Mouse (Mus musculus): ENCODE data around the gene Cabp4.
"Not testable (repeated sequence)": the region's sequence is repeated elsewhere in the genome, so short reads cannot be mapped to it uniquely, and the experiment has no call there.

Gene Cabp4

DNA sequence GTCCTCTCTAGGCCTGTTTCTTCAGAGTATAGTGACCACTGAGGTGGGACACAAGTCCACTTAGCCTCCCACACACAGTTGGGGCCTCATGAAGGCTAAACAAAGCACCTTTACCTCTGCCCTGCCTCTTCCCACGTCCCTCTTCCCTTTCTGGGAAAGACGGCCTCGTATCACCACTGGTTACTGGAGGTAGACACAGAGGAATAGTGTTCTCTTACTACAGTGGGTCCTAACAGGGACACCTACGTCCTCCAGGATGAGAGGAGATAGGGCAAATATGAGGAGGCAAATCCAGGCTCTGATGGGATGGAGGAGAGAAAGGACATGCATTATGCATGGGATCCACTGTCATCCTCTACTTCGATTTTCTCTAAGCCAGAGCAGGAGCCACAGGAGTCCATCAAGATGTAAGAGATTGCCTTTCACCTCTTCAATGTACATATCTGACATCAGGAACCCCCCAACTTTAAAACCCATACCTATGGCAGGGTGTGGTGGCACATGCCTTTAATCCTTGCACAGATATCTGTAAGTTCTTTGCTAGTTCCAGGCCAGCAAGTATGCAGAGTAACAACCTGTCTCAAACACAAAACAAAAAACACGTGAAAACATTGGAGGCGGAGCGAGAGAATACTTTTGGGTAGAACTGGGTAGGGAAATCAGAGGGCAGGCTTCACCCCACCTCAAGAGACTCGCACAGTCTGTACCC is 4.1 kb upstream of the Cabp4 start:
- intact Hi-C loops (cut with DNase I): loop anchor here (2.0 kb wide), 1 partner anchor 21 kb away; no protein-coding TSS in a partner anchor

DNA sequence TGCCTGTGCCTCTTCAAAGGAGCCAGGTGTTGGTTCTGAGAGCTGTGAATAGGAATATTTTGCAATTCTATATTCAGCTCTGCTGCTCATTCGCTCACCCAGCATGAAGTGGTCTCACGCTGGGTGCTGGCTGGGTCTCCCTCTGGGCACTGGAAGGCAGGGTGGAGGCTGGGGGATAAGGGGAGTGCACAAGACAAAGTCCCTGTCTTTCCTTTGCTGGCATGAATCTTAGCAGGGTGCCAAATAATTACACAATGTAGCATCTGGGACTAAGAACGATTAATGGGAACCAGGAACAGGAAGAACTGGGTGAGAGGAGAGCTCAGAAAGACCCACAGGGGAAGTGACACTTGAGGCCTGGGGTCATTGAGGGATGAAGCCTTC is 3.2 kb upstream of the Cabp4 start:
- intact Hi-C loops (cut with DNase I): loop anchor here (2.0 kb wide), 1 partner anchor 20 kb away; no protein-coding TSS in a partner anchor

DNA sequence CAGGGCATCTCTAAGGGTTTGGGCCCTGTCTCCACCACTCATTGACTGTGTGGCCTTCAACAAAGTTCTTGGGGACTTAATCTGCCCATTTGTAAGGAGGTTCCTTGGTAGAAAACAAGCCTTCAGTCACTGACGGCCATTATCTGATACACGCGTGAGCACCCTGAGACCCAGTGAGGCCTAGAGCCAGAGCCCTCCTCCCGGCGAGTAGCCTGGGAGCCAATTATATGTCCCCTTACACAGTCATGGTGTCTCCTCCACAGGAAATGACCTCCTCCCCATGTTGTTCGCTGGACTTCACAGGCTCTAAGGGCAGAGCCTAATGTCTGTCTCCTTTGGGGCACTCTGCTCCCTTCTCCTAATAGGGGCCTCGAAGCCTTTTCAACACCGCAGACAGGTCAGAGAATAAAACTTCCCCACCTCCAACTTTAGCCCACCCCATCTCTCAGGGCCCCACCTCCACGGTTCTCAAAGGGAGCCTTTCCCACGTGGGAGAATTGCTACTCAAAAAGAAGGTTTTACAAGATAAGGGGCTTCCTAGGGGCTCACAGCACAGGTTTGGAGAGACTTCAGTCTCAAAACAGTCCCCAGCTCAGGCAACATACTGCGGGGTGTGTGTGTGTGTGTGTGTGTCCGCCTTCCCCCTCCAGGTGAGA is 2.7 kb upstream of the Cabp4 start:
- intact Hi-C loops (cut with DNase I): loop anchor here (2.0 kb wide), 1 partner anchor 20 kb away; no protein-coding TSS in a partner anchor

DNA sequence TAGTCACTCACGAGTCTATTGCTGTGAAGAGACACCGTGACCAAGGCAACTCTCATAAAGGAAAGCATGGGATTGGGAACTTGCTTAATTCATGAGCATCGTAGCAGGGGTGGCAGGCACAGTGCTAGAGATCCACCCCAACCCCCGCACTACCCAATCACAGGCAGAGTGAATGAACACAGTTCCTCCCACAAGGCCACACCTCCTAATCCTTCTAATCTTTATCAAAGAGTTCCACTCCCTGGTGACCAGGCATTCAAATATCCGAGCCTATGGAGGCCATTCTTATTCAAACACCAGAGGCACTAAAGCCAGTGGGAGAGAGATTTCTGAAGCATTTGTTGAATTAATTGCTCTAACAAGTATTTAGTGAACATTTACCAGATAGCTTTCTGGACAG is 2.1 kb upstream of the Cabp4 start:
- intact Hi-C loops (cut with DNase I): loop anchor here (2.0 kb wide), 1 partner anchor 19 kb away; no protein-coding TSS in a partner anchor

DNA sequence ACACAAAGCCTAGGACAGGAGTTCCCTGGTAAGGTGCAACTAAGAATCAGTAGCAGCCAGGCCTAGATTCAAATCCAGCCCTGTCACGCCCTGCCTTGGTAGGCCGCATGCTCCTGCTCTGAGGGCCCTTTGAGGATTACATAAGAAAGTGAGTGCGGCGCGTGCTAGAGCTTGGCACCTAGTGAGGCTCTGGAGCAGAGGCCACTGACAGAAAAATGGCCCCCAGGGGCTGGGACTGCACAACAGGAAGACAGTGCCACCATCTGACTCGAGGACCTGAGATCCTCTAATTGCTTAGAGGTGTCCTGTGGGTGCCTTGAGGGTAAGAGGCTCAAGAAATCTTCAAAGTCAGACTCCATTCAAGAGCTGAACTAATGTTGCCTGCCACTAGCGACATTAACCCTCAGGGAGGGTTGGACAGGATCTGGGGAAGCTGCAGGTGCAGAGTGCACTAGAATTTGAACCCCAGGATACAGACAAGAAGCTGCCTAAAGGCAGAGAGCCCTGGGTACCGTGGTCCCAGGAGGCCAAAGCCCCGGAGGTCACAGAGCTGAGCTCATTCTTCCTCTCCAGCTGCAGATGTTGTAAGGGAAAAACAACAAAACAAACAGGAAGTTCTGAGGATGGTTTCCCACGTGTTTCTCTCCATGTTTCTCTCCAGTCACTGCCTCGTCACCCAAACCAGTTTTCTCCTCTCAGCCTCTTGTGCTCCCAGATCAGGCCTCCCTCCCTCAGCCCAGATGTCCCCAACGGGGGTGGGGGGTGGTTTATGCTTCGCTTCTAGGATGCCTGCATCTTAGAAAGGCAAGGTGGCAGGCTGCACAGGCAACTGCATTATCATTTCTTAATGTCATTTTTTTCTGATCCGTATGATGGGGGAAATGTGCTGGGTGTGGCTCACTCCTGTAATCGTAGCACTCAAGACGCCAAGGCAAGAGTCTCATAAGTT is 991 bp upstream of the Cabp4 start:
- intact Hi-C loops (cut with DNase I): loop anchor here (5.0 kb wide), 1 partner anchor 43 kb away; no protein-coding TSS in a partner anchor

DNA sequence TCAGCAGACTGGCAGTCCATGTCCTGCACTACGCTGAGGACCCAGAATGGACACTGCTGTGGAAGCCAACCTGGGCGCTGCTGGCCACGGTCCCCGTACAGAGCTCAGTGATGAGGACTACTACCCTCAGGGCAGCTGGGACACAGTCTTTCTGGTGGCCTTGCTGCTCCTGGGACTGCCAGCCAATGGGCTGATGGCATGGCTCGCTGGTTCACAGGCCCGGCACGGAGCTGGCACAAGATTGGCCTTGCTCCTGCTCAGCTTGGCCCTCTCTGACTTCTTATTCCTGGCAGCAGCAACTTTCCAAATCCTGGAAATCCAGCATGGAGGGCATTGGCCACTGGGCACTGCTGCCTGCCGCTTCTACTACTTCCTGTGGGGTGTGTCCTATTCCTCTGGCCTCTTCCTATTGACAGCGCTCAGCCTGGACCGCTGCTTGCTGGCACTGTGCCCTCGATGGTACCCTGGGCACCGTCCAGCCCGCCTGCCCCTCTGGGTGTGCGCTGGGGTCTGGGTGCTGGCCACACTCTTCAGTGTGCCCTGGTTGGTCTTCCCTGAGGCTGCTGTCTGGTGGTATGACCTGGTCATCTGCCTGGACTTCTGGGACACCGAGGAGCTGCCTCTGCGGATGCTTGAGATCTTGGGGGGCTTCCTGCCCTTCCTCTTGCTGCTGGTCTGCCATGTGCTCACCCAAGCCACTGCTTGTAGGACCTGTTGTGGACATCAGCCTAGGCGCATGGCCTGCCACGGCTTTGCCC is 1.2 kb downstream of the Cabp4 start:
- intact Hi-C loops (cut with DNase I): loop anchor here (5.0 kb wide), 1 partner anchor 40 kb away; no protein-coding TSS in a partner anchor

DNA sequence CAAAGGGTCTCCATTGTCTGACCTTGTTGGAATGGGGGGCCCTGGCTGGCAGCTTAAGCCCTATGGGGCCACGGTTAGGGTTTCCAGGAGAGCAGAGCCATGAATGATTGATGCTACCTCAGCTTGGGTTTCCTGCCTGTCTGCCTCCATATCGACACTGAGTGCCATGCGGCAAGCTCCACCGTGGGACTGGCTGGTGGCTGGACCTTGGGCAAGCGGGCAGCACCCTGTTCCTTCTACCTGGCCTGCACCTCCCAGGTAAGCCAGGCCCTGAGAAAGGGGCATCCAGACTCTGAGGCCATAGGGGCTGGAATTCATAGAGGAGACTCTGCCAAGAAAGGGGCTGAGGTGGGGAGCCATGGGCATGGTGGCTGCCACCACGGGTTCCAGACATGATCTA is 3.7 kb downstream of the Cabp4 start:
- intact Hi-C loops (cut with DNase I): loop anchor here (5.0 kb wide), 1 partner anchor 38 kb away; no protein-coding TSS in a partner anchor

DNA sequence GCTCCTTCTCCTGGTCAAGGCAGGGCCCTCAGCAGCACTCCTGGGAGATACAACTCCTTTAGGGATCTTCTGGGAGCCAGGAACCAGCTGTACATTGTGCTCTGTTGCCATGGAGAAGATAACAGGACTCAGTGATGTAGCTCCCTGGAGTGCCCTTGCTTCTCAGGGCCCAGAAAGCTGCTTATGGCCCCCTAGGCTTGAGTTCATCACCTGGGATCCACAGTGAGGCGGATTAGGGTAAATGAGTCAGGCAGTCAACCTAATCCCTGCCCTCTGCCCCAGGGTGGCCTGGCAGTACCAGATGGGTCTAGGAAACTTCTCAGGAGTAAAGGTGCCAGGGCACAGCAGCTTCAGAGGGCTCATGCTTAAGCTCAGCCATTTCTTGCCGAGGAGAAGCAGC is 4.4 kb downstream of the Cabp4 start, which contains the start of gene Gpr152:
Gpr152 (plus strand) TSS at position 342 of the 400 bp plus-strand sequence.
- intact Hi-C loops (cut with DNase I): no loop called here

DNA sequence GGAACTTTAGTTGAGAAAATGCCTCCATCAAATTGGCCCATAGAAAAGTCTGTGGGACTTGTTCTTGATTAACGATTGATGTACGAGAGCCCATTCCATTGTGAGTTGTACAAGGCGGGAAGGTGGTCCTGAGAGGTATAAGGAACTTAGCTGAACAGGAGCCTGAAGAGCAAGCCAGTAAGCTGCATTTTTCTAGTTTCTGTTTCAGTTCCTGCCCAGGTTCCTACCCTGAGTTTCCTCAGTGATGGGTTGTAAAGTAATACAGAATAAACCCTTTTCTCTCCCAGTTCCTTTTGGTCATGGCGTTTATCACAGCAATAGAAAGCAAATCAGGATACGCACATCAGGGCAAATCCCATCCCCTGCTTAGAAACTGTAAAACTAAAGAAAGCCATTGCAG is 5.9 kb downstream of the Cabp4 start:
- intact Hi-C loops (cut with DNase I): no loop called here

DNA sequence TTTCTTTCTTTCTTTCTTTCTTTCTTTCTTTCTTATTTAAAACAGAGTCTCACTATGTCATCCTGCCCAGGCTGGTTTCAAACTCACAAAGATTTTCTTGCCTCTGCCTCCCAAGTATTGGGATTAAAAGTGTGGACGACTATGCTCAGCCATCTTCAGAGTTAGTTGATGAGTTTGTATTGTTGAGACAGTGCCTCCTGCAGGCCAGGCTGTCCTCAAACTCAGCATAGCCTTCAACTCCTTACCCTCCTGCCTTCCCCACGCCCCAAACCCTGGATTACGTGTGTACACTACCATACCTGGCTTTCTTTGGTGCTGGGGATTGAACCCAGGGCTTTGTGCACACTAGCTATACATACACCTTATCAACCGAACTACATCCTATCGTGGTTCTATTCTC is 7.4 kb downstream of the Cabp4 start:
- intact Hi-C loops (cut with DNase I): no loop called here

DNA sequence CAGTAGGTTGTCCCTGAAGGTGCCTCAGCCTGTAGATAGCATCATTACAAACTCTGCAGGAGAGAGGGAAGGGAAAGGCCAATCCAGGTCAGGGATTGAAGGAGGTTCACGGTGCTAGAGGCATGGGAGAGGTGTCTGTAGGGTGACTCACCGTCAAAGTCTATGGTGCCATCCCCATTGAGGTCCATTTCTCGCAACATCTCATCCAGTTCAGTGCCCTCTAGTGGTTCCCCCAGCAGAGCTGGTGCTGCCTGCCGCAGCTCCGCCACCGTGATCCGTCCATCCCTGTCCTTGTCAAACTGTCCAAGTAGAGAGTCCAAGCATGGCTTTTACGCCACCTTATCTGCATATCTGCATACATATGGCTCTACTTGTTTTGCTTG is 7.9 kb downstream of the Cabp4 start:
- intact Hi-C loops (cut with DNase I): not testable (repeated sequence)

DNA sequence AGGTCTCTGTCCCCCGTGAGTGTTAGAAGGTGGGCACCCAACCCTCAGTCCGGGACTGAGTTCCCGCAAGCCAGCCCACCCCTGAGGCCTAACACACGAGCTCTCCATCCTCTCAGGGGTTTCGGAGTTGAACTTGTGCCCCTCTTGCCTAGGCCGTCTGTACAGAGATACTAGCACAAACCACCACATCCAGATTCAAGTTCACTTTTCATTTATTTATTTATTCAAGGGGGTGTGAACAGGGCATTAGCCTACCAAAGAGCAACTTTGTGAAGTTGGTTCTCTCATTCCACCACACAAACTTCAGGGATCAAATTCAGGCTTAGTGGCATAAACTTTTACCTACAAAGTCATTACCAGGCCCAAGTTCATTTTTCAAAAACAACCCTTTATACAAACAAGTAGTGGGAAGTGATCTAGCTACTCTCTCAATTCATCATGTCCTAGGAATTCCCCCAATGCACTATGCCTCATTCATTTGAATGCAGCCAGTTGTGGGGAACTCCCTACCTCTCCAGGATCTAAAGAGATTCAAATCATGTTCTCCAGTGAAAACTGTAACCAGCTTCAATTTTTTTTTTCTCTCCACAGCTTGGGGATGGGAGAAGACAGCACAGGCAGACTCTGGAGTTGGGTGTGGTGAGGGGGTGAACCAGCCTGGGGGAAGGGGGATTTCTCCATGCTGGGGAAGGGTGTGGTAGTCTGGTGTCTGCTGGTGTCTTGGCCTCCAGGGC is 8.4 kb downstream of the Cabp4 start:
- intact Hi-C loops (cut with DNase I): not testable (repeated sequence)

DNA sequence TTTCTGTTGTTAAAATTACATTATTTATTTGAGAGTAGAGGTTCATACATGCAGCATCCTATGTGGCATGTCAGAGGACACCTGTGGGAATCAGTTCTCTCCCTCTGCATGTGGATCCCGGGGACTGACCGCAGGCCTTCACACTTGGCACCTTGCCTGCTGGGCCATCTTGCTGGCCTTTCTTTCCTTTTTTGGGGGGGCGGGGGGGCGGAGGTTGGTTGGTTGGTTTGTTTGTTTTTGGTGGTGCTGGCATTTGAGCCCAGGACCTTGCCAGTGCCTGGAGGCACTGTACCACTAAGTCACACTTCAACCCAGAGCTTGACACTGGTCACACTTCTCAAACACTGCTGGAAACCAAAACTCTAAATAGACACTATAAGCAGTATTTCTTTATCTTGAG is 9.5 kb downstream of the Cabp4 start:
- intact Hi-C loops (cut with DNase I): loop anchor here (5.0 kb wide), 1 partner anchor 37 kb away; the partner anchor contains the start of genes Cdk2ap2 and Pitpnm1

DNA sequence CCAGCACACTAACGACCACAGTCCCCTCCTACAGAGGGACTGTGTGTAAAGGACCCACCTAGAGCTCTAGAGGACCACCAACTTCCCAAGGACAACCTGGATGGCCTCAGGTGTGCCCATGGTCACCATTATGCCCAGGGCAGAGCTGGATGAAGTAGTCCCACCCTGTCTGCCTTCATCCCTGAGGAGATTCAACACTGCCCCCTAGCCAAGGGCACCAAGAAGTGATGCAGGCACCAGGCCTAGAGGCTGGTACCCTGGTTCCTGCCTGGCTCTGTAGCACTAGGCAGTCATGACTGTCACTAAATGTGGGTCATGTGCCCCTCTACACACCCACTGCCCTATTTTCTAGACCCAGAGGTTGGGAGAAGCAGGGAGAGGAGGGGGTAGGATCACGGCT is 12.1 kb downstream of the Cabp4 start:
- intact Hi-C loops (cut with DNase I): loop anchor here (5.0 kb wide), 1 partner anchor 34 kb away; the partner anchor contains the start of genes Cdk2ap2 and Pitpnm1

DNA sequence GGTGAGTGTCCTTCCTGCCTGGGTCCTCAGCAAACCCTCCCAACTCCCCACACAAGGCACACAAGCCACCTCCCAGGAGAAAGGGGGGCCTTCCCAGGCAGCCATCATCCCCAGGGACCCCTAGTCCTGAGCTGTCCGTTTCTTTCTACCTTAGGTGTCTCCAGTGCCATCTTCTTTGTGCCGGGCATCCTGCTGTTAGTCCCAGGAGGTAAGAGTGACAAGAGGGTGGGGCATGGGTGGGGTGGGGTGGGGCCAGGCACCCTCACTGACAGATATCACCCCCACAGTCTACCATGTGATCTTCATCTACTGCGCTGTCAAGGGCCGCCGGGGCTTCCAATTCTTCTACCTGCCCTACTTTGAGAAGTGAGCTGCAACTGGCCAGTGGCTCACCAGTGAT is 12.8 kb downstream of the Cabp4 start:
- intact Hi-C loops (cut with DNase I): loop anchor here (5.0 kb wide), 1 partner anchor 34 kb away; the partner anchor contains the start of genes Cdk2ap2 and Pitpnm1

DNA sequence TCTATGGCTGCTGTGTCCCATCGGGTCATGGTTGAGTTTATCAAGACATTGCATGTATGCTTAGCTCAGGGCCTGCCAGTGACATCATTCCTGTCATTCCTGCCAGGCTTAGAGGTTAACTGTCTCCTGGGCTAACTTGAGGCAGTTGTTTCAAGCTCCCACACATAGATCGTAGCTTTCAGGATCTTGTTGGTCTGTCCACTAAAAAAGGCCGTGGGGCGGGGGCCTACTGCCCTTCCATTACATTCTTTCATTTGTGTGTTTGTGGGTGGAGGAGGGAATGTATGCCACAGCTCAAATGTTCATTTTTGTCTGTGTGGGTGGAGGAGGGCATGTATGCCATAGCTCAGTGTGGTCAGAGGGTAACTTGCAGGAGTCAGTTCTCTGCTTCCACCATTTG is 13.7 kb downstream of the Cabp4 start:
- intact Hi-C loops (cut with DNase I): loop anchor here (5.0 kb wide), 1 partner anchor 33 kb away; the partner anchor contains the start of genes Cdk2ap2 and Pitpnm1

DNA sequence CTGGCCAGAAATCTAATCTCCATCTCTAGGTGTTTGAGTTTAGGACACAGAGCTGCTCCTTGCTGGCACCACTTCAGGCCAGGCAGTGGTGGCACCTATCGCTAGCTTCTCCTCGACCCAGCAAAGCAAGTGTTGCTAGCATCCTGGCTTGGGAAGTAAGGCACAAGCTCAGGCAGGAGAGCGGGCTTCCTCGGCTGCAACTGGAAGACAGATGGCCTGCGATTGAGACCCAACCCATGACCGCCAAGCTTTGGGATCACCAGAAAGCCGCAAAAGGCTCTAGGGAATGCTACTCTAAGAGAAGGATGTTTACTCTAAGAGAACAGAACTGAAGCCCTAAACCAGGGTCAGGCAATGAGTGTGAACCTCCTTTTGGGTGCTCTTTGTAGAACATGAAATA is 14.4 kb downstream of the Cabp4 start:
- intact Hi-C loops (cut with DNase I): no loop called here

DNA sequence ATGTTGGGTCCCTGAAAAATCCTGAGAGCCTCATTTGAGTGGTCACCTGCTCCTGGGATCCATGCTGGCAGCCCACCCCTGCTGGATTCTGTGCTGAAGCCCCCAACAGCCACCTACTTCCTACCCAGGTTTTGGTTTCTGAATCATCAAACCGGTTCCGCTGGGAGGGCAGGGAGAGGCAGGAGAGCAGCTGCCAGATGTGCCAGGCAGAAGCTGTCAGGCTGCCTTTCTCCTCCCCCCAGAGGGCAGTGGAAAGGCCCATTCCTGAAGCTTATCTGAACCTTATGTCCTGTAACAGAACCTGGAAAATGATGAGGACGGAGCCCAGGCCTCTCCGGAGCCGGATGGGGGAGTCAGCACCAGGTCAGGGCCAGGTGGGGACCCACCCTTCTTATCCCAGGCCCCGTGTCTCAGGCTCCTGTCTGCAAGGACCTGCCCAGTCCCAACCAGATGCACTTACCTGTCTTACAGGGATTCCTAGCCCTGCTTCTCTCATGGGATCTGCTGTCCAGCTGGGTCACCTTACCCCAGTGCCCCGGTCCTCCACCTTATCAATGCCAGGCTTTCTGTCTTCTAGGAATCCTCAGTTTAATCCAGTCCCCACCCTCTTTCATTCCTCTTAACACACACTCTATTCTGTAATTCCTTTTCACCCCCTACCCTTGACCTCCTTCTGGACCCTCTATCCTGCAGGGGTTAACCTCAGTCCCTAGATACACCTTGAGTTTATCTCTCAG is 16.9 kb downstream of the Cabp4 start:
- intact Hi-C loops (cut with DNase I): loop anchor here (2.0 kb wide), 1 partner anchor 20 kb away; no protein-coding TSS in a partner anchor

Measured in adrenal gland (tissue).